Mouse (Mus musculus): Measurements from ENCODE around the gene Crhbp. TPM values are rescaled to one million over a fixed set of nuclear protein-coding genes. Genes with fewer than 3 reads are reported as not detected.

The Crhbp gene
- polyA plus RNA-seq, 1 experiment from 2014 or later = 0.11 TPM

DNA sequence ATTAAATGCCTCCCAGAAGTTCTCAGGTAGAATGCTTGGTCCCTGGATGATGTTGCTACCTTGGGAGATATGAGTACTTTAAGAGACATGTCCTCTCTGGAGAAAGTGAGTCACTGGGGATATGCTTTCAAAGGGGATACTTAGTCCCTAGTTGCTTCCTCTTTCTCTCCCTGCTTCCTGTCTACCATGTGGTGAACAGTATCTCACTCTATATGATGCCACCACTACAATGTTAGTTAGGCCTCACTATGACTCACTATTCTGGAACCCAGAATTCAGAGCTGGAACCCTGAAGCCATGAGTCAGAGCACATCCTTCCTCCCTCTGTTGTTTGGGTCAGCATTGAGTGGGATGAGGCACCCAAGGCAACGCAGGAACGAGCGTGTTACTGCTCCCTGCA, 17.2 kb downstream of the Crhbp start:
- Histone ChIP-seq H3K27ac (ENCODE audit: low read length) (no peak overlapping the region), H3K4me3 (ENCODE audit: low read depth, low read length) (no peak overlapping the region), H3K4me2 (ENCODE audit: low read depth, low read length) (no peak overlapping the region), H3K9me3 (replicated peaks; ENCODE audit: control insufficient read depth, low read length) (no peaks in the 10 kb centered on the region), H3K36me3 (ENCODE audit: control insufficient read depth, insufficient read depth) (no peaks in the 10 kb centered on the region), H3K9ac (ENCODE audit: low read depth, low read length) (no peak overlapping the region), H3K27me3 (ENCODE audit: control insufficient read depth, insufficient read depth, low read depth, low read length) (no peaks in the 10 kb centered on the region), H3K4me1 (ENCODE audit: control insufficient read depth, low read depth, low read length) (no peaks in the 10 kb centered on the region)
- WGBS (ENCODE audit: insufficient replicate concordance) = 57% methylated on average over 3 of the region's 3 CpGs
- ATAC-seq (ENCODE audit: low read depth) = no peak

- no peaks in the 10 kb centered on the region for H3K27me3 ChIP-seq (ENCODE audit: control insufficient read depth, insufficient read depth, low read depth, low read length)
- H3K4me3 ChIP-seq (ENCODE audit: low read depth, low read length) = no peak overlapping the region
- no peak for ATAC-seq (ENCODE audit: low read depth)
- H3K9ac ChIP-seq (ENCODE audit: low read depth, low read length) = no peak overlapping the region
- H3K9me3 ChIP-seq (replicated peaks; ENCODE audit: control insufficient read depth, low read length) = no peaks in the 10 kb centered on the region
- no peaks in the 10 kb centered on the region for H3K36me3 ChIP-seq (ENCODE audit: control insufficient read depth, insufficient read depth)
- WGBS (ENCODE audit: insufficient replicate concordance) = 60% methylated on average over 6 of the region's 6 CpGs
- H3K4me1 ChIP-seq (ENCODE audit: control insufficient read depth, low read depth, low read length) = no peaks in the 10 kb centered on the region
- H3K4me2 ChIP-seq (ENCODE audit: low read depth, low read length) = no peak overlapping the region
- H3K27ac ChIP-seq (ENCODE audit: low read length) = no peak overlapping the region
These were observed 18.3 kb downstream of the Crhbp start for GRCm38 (mm10) chr13:95426421-95426820.

GRCm38 (mm10) chr13:95425484-95425883, 19.2 kb downstream of the Crhbp start:
- 54% methylated on average over 6 of the region's 6 CpGs for WGBS (ENCODE audit: insufficient replicate concordance)
- no peak for ATAC-seq (ENCODE audit: low read depth)

GRCm38 (mm10) chr13:95424932-95425331, 19.8 kb downstream of the Crhbp start:
- no peaks in the 10 kb centered on the region for H3K4me1 ChIP-seq (ENCODE audit: control insufficient read depth, low read depth, low read length)
- no peaks in the 10 kb centered on the region for H3K27me3 ChIP-seq (ENCODE audit: control insufficient read depth, insufficient read depth, low read depth, low read length)
- H3K4me2 ChIP-seq (ENCODE audit: low read depth, low read length) = no peak overlapping the region
- WGBS (ENCODE audit: insufficient replicate concordance) = 67% methylated on average over 7 of the region's 7 CpGs
- no peak overlapping the region for H3K9ac ChIP-seq (ENCODE audit: low read depth, low read length)
- no peaks in the 10 kb centered on the region for H3K9me3 ChIP-seq (replicated peaks; ENCODE audit: control insufficient read depth, low read length)
- H3K4me3 ChIP-seq (ENCODE audit: low read depth, low read length) = no peak overlapping the region
- H3K36me3 ChIP-seq (ENCODE audit: control insufficient read depth, insufficient read depth) = no peaks in the 10 kb centered on the region
- H3K27ac ChIP-seq (ENCODE audit: low read length) = no peak overlapping the region
- no peak for ATAC-seq (ENCODE audit: low read depth)

More at GRCm38 (mm10) chr13:95425484-95425883, 19.2 kb downstream of the Crhbp start:
- H3K27me3 ChIP-seq (ENCODE audit: control insufficient read depth, insufficient read depth, low read depth, low read length) = no peaks in the 10 kb centered on the region
- H3K4me1 ChIP-seq (ENCODE audit: control insufficient read depth, low read depth, low read length) = no peaks in the 10 kb centered on the region
- no peak overlapping the region for H3K9ac ChIP-seq (ENCODE audit: low read depth, low read length)
- no peaks in the 10 kb centered on the region for H3K9me3 ChIP-seq (replicated peaks; ENCODE audit: control insufficient read depth, low read length)
- no peak overlapping the region for H3K27ac ChIP-seq (ENCODE audit: low read length)
- no peaks in the 10 kb centered on the region for H3K36me3 ChIP-seq (ENCODE audit: control insufficient read depth, insufficient read depth)
- no peak overlapping the region for H3K4me2 ChIP-seq (ENCODE audit: low read depth, low read length)
- H3K4me3 ChIP-seq (ENCODE audit: low read depth, low read length) = no peak overlapping the region

DNA sequence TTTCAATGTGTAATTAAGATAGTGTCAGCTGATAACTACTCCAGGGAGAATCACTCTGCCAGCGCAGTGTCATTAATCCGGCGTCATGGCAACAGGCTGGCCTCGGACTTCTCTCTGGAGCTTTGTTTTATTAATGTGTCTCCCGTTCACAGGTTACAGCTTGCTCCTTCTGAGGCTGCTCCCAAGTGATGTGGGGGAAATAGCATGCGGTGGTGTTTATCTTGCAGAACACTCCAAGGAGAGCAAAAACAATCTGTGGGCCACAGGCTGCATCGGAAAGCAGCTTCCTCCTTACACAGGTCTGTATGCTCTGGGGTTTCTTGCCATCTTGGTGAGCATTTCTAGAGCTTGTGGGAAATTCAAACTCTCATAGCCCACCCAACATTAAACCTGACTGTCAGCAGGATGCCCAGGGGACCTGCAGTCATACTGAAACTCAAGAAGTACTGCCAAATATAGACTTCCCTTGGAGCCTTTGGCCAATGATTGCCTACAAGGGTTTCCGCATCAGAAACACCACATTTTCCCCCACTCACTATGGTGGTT, 25.4 kb downstream of the Crhbp start:
- H3K4me3 ChIP-seq (ENCODE audit: low read depth, low read length) = no peak overlapping the region
- H3K27me3 ChIP-seq (ENCODE audit: control insufficient read depth, insufficient read depth, low read depth, low read length) = no peaks in the 10 kb centered on the region
- no peak overlapping the region for H3K9ac ChIP-seq (ENCODE audit: low read depth, low read length)
- H3K36me3 ChIP-seq (ENCODE audit: control insufficient read depth, insufficient read depth) = no peaks in the 10 kb centered on the region
- no peaks in the 10 kb centered on the region for H3K4me1 ChIP-seq (ENCODE audit: control insufficient read depth, low read depth, low read length)
- no peak for ATAC-seq (ENCODE audit: low read depth)
- H3K4me2 ChIP-seq (ENCODE audit: low read depth, low read length) = no peak overlapping the region
- 27% methylated on average over 8 of the region's 8 CpGs for WGBS (ENCODE audit: insufficient replicate concordance)
- H3K27ac ChIP-seq (ENCODE audit: low read length) = no peak overlapping the region
- H3K9me3 ChIP-seq (replicated peaks; ENCODE audit: control insufficient read depth, low read length) = no peaks in the 10 kb centered on the region

DNA sequence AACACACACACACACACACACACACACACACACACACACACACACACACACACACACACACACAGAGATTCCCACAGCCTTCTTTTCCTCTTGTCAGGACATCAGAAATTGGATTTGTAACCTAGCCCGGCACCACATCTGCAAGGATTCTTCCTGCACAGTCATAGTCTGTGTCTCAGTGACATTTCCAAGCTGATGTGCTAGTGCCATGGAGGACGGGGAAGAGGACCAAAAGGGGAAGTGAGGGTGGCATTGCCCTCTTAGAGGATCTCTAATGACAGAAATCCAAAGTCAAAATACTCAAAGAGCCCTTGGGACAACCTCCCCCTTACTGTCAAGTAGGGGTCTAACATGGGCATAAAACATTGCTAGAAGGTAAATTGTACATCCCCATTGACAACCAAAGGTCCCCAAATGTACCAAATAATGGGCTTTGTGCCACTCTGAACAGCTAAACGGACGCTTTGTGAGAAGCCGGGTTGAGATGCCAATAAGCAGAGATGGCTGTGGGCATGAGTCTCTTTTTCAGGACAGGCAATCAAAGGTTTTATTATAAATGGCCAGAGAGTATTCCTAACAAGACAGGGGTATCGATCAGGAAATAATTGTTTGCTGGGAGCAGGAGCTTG, 26.0 kb downstream of the Crhbp start:
- Histone ChIP-seq H3K9ac (ENCODE audit: low read depth, low read length) (no peak overlapping the region), H3K4me2 (ENCODE audit: low read depth, low read length) (no peak overlapping the region), H3K4me1 (ENCODE audit: control insufficient read depth, low read depth, low read length) (no peaks in the 10 kb centered on the region), H3K27me3 (ENCODE audit: control insufficient read depth, insufficient read depth, low read depth, low read length) (no peaks in the 10 kb centered on the region), H3K36me3 (ENCODE audit: control insufficient read depth, insufficient read depth) (no peaks in the 10 kb centered on the region), H3K9me3 (replicated peaks; ENCODE audit: control insufficient read depth, low read length) (no peaks in the 10 kb centered on the region), H3K4me3 (ENCODE audit: low read depth, low read length) (no peak overlapping the region), H3K27ac (ENCODE audit: low read length) (no peak overlapping the region)
- no peak for ATAC-seq (ENCODE audit: low read depth)
- 42% methylated on average over 6 of the region's 6 CpGs for WGBS (ENCODE audit: insufficient replicate concordance)

DNA sequence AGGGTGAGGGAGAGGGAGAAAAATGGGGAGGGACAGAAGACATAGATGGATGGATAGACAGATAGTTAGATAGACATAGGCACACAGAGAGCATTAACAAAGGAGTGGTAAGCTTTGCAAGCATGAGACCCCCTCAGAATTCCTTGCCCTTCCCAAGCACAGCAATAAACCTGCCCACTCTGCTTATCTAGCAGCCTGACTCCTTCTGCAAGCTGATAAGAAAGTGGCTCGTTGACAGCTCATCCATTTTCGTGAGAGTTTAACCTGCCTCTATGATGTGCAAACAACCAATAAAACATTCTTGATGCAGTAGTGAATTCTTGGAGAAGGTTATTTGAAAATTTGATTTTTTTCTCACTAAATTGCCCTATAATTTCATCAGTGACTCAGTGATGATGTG, 32.5 kb downstream of the Crhbp start:
- Histone ChIP-seq H3K36me3 (ENCODE audit: control insufficient read depth, insufficient read depth) (no peaks in the 10 kb centered on the region), H3K4me3 (ENCODE audit: low read depth, low read length) (no peak overlapping the region), H3K27ac (ENCODE audit: low read length) (no peak overlapping the region), H3K9me3 (replicated peaks; ENCODE audit: control insufficient read depth, low read length) (no peaks in the 10 kb centered on the region), H3K4me2 (ENCODE audit: low read depth, low read length) (no peak overlapping the region), H3K27me3 (ENCODE audit: control insufficient read depth, insufficient read depth, low read depth, low read length) (no peaks in the 10 kb centered on the region), H3K4me1 (ENCODE audit: control insufficient read depth, low read depth, low read length) (no peaks in the 10 kb centered on the region; the same call in none of the 2 replicates), H3K9ac (ENCODE audit: low read depth, low read length) (no peak overlapping the region)
- 3% methylated on average over 2 of the region's 2 CpGs for WGBS (ENCODE audit: insufficient replicate concordance)
- no peak for ATAC-seq (ENCODE audit: low read depth)

DNA sequence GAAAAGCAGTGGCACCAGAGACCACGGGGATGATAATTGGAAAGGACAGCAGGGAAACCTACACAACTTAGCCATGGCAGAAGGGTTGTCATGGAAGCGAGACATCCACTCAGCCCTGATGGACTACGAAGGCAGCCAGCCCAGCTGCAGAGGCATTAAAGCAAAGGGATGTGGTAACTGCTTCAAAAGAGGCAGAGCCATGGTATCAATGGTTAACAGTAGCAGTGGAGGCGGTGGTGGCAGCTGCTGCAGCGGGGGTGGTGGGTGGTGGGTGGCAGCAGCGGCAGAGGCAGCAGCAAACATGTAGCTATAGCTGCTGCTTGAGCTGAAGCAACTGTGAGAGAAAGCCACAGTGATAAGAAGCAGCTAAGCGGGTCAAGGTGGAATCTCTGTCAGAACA, 51.5 kb downstream of the Crhbp start:
- ATAC-seq (ENCODE audit: low read depth) = no peak
- WGBS (ENCODE audit: insufficient replicate concordance) = 76% methylated on average over 7 of the region's 7 CpGs
- Histone ChIP-seq H3K4me3 (ENCODE audit: low read depth, low read length) (no peak overlapping the region), H3K9ac (ENCODE audit: low read depth, low read length) (no peak overlapping the region), H3K4me1 (ENCODE audit: control insufficient read depth, low read depth, low read length) (no peaks in the 10 kb centered on the region), H3K27ac (ENCODE audit: low read length) (no peak overlapping the region), H3K36me3 (ENCODE audit: control insufficient read depth, insufficient read depth) (no peaks in the 10 kb centered on the region), H3K4me2 (ENCODE audit: low read depth, low read length) (no peak overlapping the region), H3K9me3 (replicated peaks; ENCODE audit: control insufficient read depth, low read length) (peaks cover 6% of the 10 kb centered on the region), H3K27me3 (ENCODE audit: control insufficient read depth, insufficient read depth, low read depth, low read length) (no peaks in the 10 kb centered on the region)

DNA sequence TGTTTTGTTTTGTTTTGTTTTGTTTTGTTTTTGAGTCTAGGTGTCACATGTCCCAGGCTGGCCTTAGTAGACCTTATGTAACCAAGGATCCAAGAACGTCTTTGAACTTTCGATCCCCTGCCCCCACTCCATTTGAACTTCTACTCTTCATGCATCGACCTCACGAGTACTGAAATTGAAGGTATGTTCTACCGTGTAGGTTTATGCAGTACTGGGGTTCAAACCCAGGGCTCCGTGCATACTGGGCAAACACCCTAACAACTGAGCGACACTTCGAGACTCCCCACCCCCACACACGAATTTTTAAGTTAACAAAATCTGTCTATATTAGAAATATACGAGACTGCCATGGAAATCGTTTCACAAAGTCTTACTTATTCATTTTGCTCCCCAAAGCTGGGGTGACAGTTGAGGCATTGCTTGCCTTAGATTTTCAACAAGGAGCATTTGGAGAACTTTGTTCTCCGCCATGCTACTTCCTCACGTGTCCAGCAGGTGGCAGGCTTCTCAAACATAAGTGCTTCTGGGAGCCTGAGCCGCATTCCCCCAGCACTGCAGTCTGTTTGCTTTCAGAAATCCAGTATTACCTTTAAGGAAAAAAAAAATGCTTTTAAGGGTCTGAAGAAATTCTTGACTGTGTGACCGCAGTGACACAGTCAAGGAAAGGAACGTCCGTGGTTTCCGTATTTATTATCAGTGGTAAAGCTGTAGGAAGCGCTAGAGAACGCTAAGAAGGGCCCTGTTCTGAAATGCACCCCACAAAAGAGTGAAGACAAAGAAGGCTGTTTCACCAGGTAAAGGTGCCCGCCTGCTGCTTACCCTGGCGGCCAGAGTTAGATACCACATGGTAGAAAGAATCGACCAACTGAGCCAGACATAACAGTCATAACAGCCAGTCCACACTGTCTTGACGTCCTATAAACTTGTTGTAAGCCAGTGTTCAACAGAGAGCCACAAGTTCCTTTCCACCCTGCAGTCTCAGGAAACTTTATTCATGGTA, 54.6 kb downstream of the Crhbp start:
- 26% methylated on average over 24 of the region's 24 CpGs for WGBS (ENCODE audit: insufficient replicate concordance)
- Histone ChIP-seq H3K4me1 (ENCODE audit: control insufficient read depth, low read depth, low read length) (no peaks in the 10 kb centered on the region), H3K36me3 (ENCODE audit: control insufficient read depth, insufficient read depth) (no peaks in the 10 kb centered on the region), H3K4me3 (ENCODE audit: low read depth, low read length) (no peak overlapping the region), H3K9ac (ENCODE audit: low read depth, low read length) (no peak overlapping the region), H3K27ac (ENCODE audit: low read length) (no peak overlapping the region), H3K4me2 (ENCODE audit: low read depth, low read length) (no peak overlapping the region), H3K27me3 (ENCODE audit: control insufficient read depth, insufficient read depth, low read depth, low read length) (no peaks in the 10 kb centered on the region), H3K9me3 (replicated peaks; ENCODE audit: control insufficient read depth, low read length) (no peaks in the 10 kb centered on the region)
- ATAC-seq (ENCODE audit: low read depth) = no peak
